Mouse (Mus musculus) lung, postnatal 4 days (tissue): ENCODE results near the gene Rasl12.
A peak's percentile ranks its signal among the peaks of the same experiment; 100 is the strongest.

Source experiments
- DNase-seq, 2 experiments: peaks; one replicate each; pipeline ENCODE4 v3.0.0; 2021

Gene Rasl12

GRCm38 (mm10) chr9:65398279-65398678 is at the start of gene Rasl12:
Gene Rasl12, plus strand, starts transcription at chr9:65398506.
- DNase-seq = peak; percentile 83 to 90

GRCm38 (mm10) chr9:65353251-65353650 is 45.1 kb upstream of the Rasl12 start:
- DNase-seq = no peak

GRCm38 (mm10) chr9:65356561-65356960 is 41.7 kb upstream of the Rasl12 start:
- no peak for DNase-seq

- DNase-seq = no peak
These were observed 41.3 kb upstream of the Rasl12 start for GRCm38 (mm10) chr9:65356971-65357370.

- DNase-seq = no peak
These were observed 39.3 kb upstream of the Rasl12 start for GRCm38 (mm10) chr9:65358956-65359480.

- DNase-seq = no peak
These were observed 37.5 kb upstream of the Rasl12 start, which contains the start of gene Ubap1l for GRCm38 (mm10) chr9:65360641-65361448. Gene Ubap1l, plus strand, starts transcription at chr9:65361041.

GRCm38 (mm10) chr9:65363684-65364083 is 34.6 kb upstream of the Rasl12 start:
- no peak for DNase-seq

GRCm38 (mm10) chr9:65365721-65366120 is 32.6 kb upstream of the Rasl12 start:
- DNase-seq = no peak

GRCm38 (mm10) chr9:65371756-65372155 is 26.6 kb upstream of the Rasl12 start:
- DNase-seq = no peak

GRCm38 (mm10) chr9:65372449-65372848 is 25.9 kb upstream of the Rasl12 start:
- DNase-seq = peak in 1 of 2 experiments; percentile 58

GRCm38 (mm10) chr9:65374468-65375162 is 23.7 kb upstream of the Rasl12 start:
- no peak for DNase-seq

- DNase-seq = peak in 1 of 2 experiments; percentile 71
These were observed 23.0 kb upstream of the Rasl12 start for GRCm38 (mm10) chr9:65375163-65375934.

GRCm38 (mm10) chr9:65381017-65381590 is 17.2 kb upstream of the Rasl12 start:
- DNase-seq = peak in 1 of 2 experiments; percentile 77

GRCm38 (mm10) chr9:65382031-65382750 is 16.1 kb upstream of the Rasl12 start:
- no peak for DNase-seq

GRCm38 (mm10) chr9:65382751-65383097 is 15.6 kb upstream of the Rasl12 start:
- no peak for DNase-seq

GRCm38 (mm10) chr9:65384276-65384675 is 14.0 kb upstream of the Rasl12 start:
- peak; percentile 47 to 82 for DNase-seq

- peak; percentile 63 to 83 for DNase-seq
These were observed 11.7 kb upstream of the Rasl12 start for GRCm38 (mm10) chr9:65386373-65387140.

GRCm38 (mm10) chr9:65390752-65391612 is 7.3 kb upstream of the Rasl12 start:
- DNase-seq = peak; percentile 36 to 55

GRCm38 (mm10) chr9:65391613-65391964 is 6.7 kb upstream of the Rasl12 start, which contains the start of gene Kbtbd13:
Gene Kbtbd13, minus strand, starts transcription at chr9:65391652.
- no peak for DNase-seq
